Mouse (Mus musculus) cortical plate, adult 2 months (tissue): Measurements from ENCODE around the gene Foxa3.

Experiments
- CTCF ChIP-seq: fragments of 200-500 bp; IDR thresholded peaks from 2 replicates; pipeline ENCODE4 v1.5.1; 2011; ENCODE audit warnings: mild to moderate bottlenecking, control low read depth, low read length; ENCODE audit not compliant: insufficient read depth; ENCODE audit errors: extremely low read depth
- POLR2A ChIP-seq: fragments of 200-500 bp; IDR thresholded peaks from 2 replicates; pipeline ENCODE4 v1.6.1; 2011; ENCODE audit warnings: mild to moderate bottlenecking, low read length, control low read depth; ENCODE audit not compliant: insufficient read depth; ENCODE audit errors: extremely low read depth

DNA sequence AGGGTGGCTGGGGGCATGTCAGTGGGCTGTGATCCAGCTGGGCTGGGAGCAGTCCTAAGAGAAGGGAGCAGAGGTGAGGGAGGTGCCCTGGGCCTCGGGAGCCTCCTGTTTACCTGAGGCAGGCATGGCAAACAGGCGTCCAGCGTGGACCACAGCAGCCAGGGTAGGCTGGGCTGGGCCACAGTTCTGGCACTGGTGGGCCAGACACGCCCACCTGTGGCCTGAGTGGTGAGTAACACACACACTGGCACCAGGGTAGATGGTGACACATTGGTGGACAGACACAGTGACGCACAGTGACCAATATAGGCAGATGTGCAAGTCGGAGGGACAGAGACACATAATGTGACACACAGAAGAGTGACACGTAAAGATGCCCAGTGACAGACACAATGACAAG is 12.8 kb downstream of the Foxa3 start:
- TF ChIP-seq POLR2A (no peak), CTCF (no peak)
